Mouse (Mus musculus): Measurements from ENCODE around the gene Golph3.

- no peak for TF ChIP-seq CTCF (IDR thresholded peaks at IDR 0.05; ENCODE audit: extremely low read depth, insufficient read depth, low read length)
- TF ChIP-seq POLR2A (IDR thresholded peaks at IDR 0.05; ENCODE audit: extremely low read depth, insufficient read depth, low read length), result no peak
Observed at GRCm38 (mm10) chr15:12321788-12322621, 755 bp downstream of the Golph3 start, which contains the start of gene 1810049J17Rik.

Measured in cortical plate, adult 2 months (tissue).